Mouse (Mus musculus) testis, adult 2 months (tissue): ENCODE measurements around the gene Msx1.

Experiments
- CTCF ChIP-seq: fragments of 200-500 bp; IDR thresholded peaks from 2 replicates; pipeline ENCODE4 v1.5.1; 2012; ENCODE audit warnings: low read depth, mild to moderate bottlenecking, inconsistent platforms, low read length, moderate library complexity; ENCODE audit not compliant: control insufficient read depth, insufficient read depth, insufficient replicate concordance
- POLR2A ChIP-seq: fragments of 200-500 bp; IDR thresholded peaks from 2 replicates; pipeline ENCODE4 v1.6.1; 2012; ENCODE audit warnings: low read depth, mild to moderate bottlenecking, inconsistent platforms, low read length, moderate library complexity; ENCODE audit not compliant: control insufficient read depth

GRCm38 (mm10) chr5:37829926-37830325 lies 5.5 kb upstream of the Msx1 start:
- TF ChIP-seq POLR2A = no peak
- no peak for TF ChIP-seq CTCF
